Comparison of ENCODE assay signal across 8 mouse cellular contexts in genomic region chr14:84438066-84438770, GRCm38 (mm10). TPM values are rescaled to one million over a fixed set of nuclear protein-coding genes. Genes with fewer than 3 reads are reported as not detected.
DNase-seq lines count a peak whose midpoint lies in the region; ATAC-seq and TF ChIP-seq lines count a peak whose summit lies in the region.

No protein-coding gene starts in this region.

- peak; percentile 63 for TF ChIP-seq RAD21 in CH12.LX (IDR thresholded peaks at IDR 0.05; ENCODE audit: low read depth, low read length)

- H3K9ac ChIP-seq in kidney, embryonic 15.5 days: no peak overlapping the region
- H3K9ac ChIP-seq in CH12.LX (ENCODE audit: insufficient read depth, low read depth): no peak overlapping the region
- H3K9ac ChIP-seq in forebrain, embryonic 15.5 days (replicated peaks): no peak overlapping the region
- H3K9ac ChIP-seq in midbrain, embryonic 12.5 days (replicated peaks): no peak overlapping the region

- no peak overlapping the region for H3K4me3 ChIP-seq in kidney, embryonic 15.5 days (replicated peaks)
- no peak overlapping the region for H3K4me3 ChIP-seq in CH12.LX (replicated peaks in 1 of 3; ENCODE audit: low read depth in 2 of 3, low read length in 2 of 3, poor library complexity in 1 of 3)
- H3K4me3 ChIP-seq in forebrain, embryonic 15.5 days: no peak overlapping the region
- no peak overlapping the region for H3K4me3 ChIP-seq in midbrain, embryonic 12.5 days

- peak; percentile 17; the same call in 1 of the 2 replicates for ATAC-seq in kidney, embryonic 15.5 days (replicated peaks; ENCODE audit: low FRiP score)
- peak; percentile 65 for ATAC-seq in forebrain, embryonic 15.5 days (replicated peaks)
- peak; percentile 36; the same call in 1 of the 2 replicates for ATAC-seq in midbrain, embryonic 12.5 days (ENCODE audit: low FRiP score, low read depth)

- H3K4me1 ChIP-seq in kidney, embryonic 15.5 days: 0 out of 2 replicates have a peak, but pooled peaks cover 2% of the 10 kb centered on the region
- H3K4me1 ChIP-seq in CH12.LX (ENCODE audit: control insufficient read depth in 1 of 2, insufficient read depth in 2 of 2): no peaks in the 10 kb centered on the region
- H3K4me1 ChIP-seq in forebrain, embryonic 15.5 days: no peaks in the 10 kb centered on the region
- no peaks in the 10 kb centered on the region; the same call in 1 of the 2 replicates for H3K4me1 ChIP-seq in midbrain, embryonic 12.5 days

- H3K27me3 ChIP-seq in kidney, embryonic 15.5 days: peaks cover 9% of the 10 kb centered on the region; the same call in 1 of the 2 replicates
- no peaks in the 10 kb centered on the region for H3K27me3 ChIP-seq in CH12.LX (replicated peaks)
- no peaks in the 10 kb centered on the region for H3K27me3 ChIP-seq in forebrain, embryonic 15.5 days
- no peaks in the 10 kb centered on the region for H3K27me3 ChIP-seq in midbrain, embryonic 12.5 days

- dilution Hi-C loops in CH12.LX (cut with MboI; ENCODE audit: extremely low pct_ligation_motif_present, extremely low pct_unique_long_range_greater_than_20kb, low sequenced_read_pairs): no loop called here

- no peak for TF ChIP-seq POLR2A in CH12.LX (IDR thresholded peaks at IDR 0.05; ENCODE audit: low read depth, low read length)

- no peaks in the 10 kb centered on the region for H3K79me2 ChIP-seq in CH12.LX (replicated peaks; ENCODE audit: control insufficient read depth, extremely low read depth, insufficient read depth, poor library complexity, severe bottlenecking)

- no peak for TF ChIP-seq EP300 in CH12.LX (IDR thresholded peaks at IDR 0.05; ENCODE audit: low read length)

- 28% methylated on average over 11 of the region's 11 CpGs for WGBS in kidney, embryonic 15.5 days
- WGBS in forebrain, embryonic 15.5 days: 21% methylated on average over 11 of the region's 11 CpGs
- 30% methylated on average over 11 of the region's 11 CpGs for WGBS in midbrain, embryonic 12.5 days

- DNase-seq in kidney, adult 11 months: no peak
- DNase-seq in CH12.LX (ENCODE audit: extremely low read depth) (peak; percentile 45), MN1 (ENCODE audit: low spot score) (peak; percentile 37)
- no peak for DNase-seq in testis, postnatal 14 days (ENCODE audit: low spot score)
- no peak for DNase-seq in urinary bladder, adult 2 months (ENCODE audit: low spot score)

- no peak overlapping the region for H3K27ac ChIP-seq in kidney, embryonic 15.5 days
- H3K27ac ChIP-seq in CH12.LX (ENCODE audit: insufficient read depth, low read depth): no peak overlapping the region
- H3K27ac ChIP-seq in forebrain, embryonic 15.5 days (replicated peaks): no peak overlapping the region
- H3K27ac ChIP-seq in midbrain, embryonic 12.5 days (replicated peaks): no peak overlapping the region

- H3K9me3 ChIP-seq in kidney, embryonic 15.5 days (replicated peaks): no peaks in the 10 kb centered on the region
- H3K9me3 ChIP-seq in CH12.LX (replicated peaks; ENCODE audit: low read length): peaks cover under 1% of the 10 kb centered on the region
- no peaks in the 10 kb centered on the region for H3K9me3 ChIP-seq in forebrain, embryonic 15.5 days
- H3K9me3 ChIP-seq in midbrain, embryonic 12.5 days: no peaks in the 10 kb centered on the region

- no peak overlapping the region for H3K4me2 ChIP-seq in kidney, embryonic 15.5 days
- no peak overlapping the region for H3K4me2 ChIP-seq in CH12.LX (ENCODE audit: insufficient read depth, low read depth, poor library complexity, severe bottlenecking)
- no peak overlapping the region for H3K4me2 ChIP-seq in forebrain, embryonic 15.5 days (replicated peaks)
- H3K4me2 ChIP-seq in midbrain, embryonic 12.5 days (replicated peaks): no peak overlapping the region

- TF ChIP-seq CTCF in CH12.LX (conservative IDR thresholded peaks at IDR 0.05 in 1 of 2, IDR thresholded peaks at IDR 0.05 in 1 of 2; ENCODE audit: low read depth in 2 of 2, low read length in 2 of 2): peak in 1 of 2 experiments; percentile 50; a peak in 2 of 4 replicates

- in situ Hi-C loops in CH12.LX (cut with MboI; ENCODE audit: low pct_ligation_motif_present, low pct_unique_long_range_greater_than_20kb, low sequenced_read_pairs): loop anchor here (25.0 kb wide), 1 partner anchor 176 kb away; no protein-coding TSS in a partner anchor

- no peaks in the 10 kb centered on the region for H3K36me3 ChIP-seq in kidney, embryonic 15.5 days
- H3K36me3 ChIP-seq in CH12.LX (replicated peaks in 1 of 2; ENCODE audit: control insufficient read depth in 1 of 2, insufficient read depth in 1 of 2, low read length in 1 of 2): no peaks in the 10 kb centered on the region
- H3K36me3 ChIP-seq in forebrain, embryonic 15.5 days: no peaks in the 10 kb centered on the region
- H3K36me3 ChIP-seq in midbrain, embryonic 12.5 days: no peaks in the 10 kb centered on the region

TF ChIP-seq in CH12.LX, 34 proteins besides CTCF, POLR2A, EP300 and RAD21:
- TF ChIP-seq ZC3H11A (IDR thresholded peaks at IDR 0.05; ENCODE audit: low read depth, low read length) (no peak), ZNF384 (IDR thresholded peaks at IDR 0.05; ENCODE audit: low read depth, low read length) (peak; percentile 52; the same call in 1 of the 2 replicates), MAFK (IDR thresholded peaks at IDR 0.05; ENCODE audit: insufficient replicate concordance, low read length) (no peak), ELF1 (IDR thresholded peaks at IDR 0.05; ENCODE audit: low read depth, low read length) (no peak), HCFC1 (IDR thresholded peaks at IDR 0.05; ENCODE audit: low read depth, low read length) (no peak), NRF1 (IDR thresholded peaks at IDR 0.05; ENCODE audit: low read depth, low read length) (no peak), MAX (IDR thresholded peaks at IDR 0.05; ENCODE audit: low read length) (no peak), USF2 (conservative IDR thresholded peaks at IDR 0.05; ENCODE audit: low read depth, low read length) (no peak), TCF12 (IDR thresholded peaks at IDR 0.05; ENCODE audit: low read depth, low read length) (no peak), TBP (conservative IDR thresholded peaks at IDR 0.05; ENCODE audit: low read depth, low read length) (no peak), ETS1 (conservative IDR thresholded peaks at IDR 0.05; ENCODE audit: low read depth, low read length) (no peak), ZKSCAN1 (IDR thresholded peaks at IDR 0.05; ENCODE audit: borderline replicate concordance, low read depth, low read length) (no peak), MYC (IDR thresholded peaks at IDR 0.05; ENCODE audit: low read depth, low read length) (0 out of 2 replicates have a peak, but pooled peaks have one; percentile 10), SMC3 (IDR thresholded peaks at IDR 0.05; ENCODE audit: low read depth, low read length) (peak; percentile 43), PAX5 (IDR thresholded peaks at IDR 0.05; ENCODE audit: low read length) (no peak), POLR2AphosphoS2 (IDR thresholded peaks at IDR 0.05; ENCODE audit: low read depth, low read length) (no peak), RCOR1 (conservative IDR thresholded peaks at IDR 0.05; ENCODE audit: low read depth, low read length) (no peak), JUN (IDR thresholded peaks at IDR 0.05; ENCODE audit: insufficient read depth, low read depth, low read length) (no peak), UBTF (IDR thresholded peaks at IDR 0.05; ENCODE audit: low read depth, low read length) (no peak)

RNA-seq across cellular contexts. Expression of gene Pcdh17, which starts 5.1 kb away (rescaled TPM):
- 7.5 TPM in 2 replicates for polyA plus RNA-seq in kidney, embryonic 15.5 days (2015; fragmentation: Nextera tagmentation; extraction: Ambion mirVana)
- total RNA-seq in CH12.LX (2012; rRNA removed): 0.67 and 0.85 TPM in 2 replicates
- 0.14 and 0.19 TPM in 2 replicates for total RNA-seq in CH12.LX (2014; rRNA removed)
- polyA plus RNA-seq in CH12.LX (2012; ENCODE audit: insufficient read length, low read depth): 0.30 and 0.41 TPM in 2 replicates
- 15.3 and 17.4 TPM in 2 replicates for polyA plus RNA-seq in forebrain, embryonic 15.5 days (2015; fragmentation: Nextera tagmentation; extraction: Ambion mirVana)
- polyA plus RNA-seq in midbrain, embryonic 12.5 days (2016; fragmentation: Nextera tagmentation; extraction: Ambion mirVana): 6.1 and 7.7 TPM in 2 replicates
- polyA plus RNA-seq in urinary bladder, adult 2 months (2012; rRNA removed): 1.0 and 1.5 TPM in 2 replicates

Comparison
In these comparisons a context has a peak if more than half of its experiments do, and no peak if none do; other contexts are left out.
1. DNase-seq: peak in CH12.LX (single experiment) and MN1 (single experiment); none in kidney, adult 11 months (single experiment), testis, postnatal 14 days (single experiment) and urinary bladder, adult 2 months (single experiment).
2. Peak in every context shown above with its lines, with median percentiles within 50 percentile points of each other: ATAC-seq.